Mouse (Mus musculus) kidney, adult 11 months (tissue): Measurements from ENCODE around the gene Scamp5.

ENCODE experiments used
- DNase-seq: peaks from one replicate; pipeline ENCODE4 v3.0.0; 2022

Gene Scamp5

DNA sequence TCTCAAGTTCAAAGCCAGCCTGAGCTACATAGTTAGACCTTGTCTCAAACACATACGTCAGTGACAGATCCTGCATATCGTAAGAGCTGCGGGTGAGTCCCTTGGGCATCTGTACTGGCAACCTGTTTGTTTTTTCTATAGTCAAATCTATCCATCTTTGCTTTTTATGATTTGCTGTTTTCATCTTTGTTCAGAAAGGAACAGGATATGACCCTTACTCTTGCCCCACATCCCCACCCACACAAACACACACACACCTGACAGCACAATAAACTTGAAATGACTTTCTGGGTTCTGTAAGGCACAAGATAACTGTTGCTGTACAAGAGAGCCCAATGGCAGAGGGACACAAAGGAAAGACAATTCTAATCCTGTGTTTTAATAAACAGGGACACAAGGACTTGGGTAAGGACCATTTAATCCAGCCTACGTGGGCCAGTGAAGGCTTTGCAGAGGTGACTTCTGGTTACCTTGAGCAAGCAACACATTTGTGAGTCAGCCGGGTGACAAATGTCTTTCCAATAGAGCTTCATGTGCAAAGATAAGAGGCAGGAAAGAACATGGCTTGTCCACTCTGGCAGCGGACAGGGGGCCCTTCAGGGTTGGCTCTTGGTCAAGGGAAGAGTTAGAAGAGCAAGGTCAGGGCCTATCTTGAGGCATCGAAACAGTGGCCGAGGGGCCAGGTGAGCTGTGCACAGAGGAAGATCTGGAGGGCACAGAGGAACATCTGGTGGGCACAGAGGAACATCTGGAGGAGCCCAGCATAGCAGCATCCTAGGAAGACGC, 60.5 kb downstream of the Scamp5 start:
- DNase-seq: no peak

- no peak for DNase-seq
Observed at GRCm38 (mm10) chr9:57406395-57406794, 61.5 kb downstream of the Scamp5 start.

GRCm38 (mm10) chr9:57404036-57404435, 63.8 kb downstream of the Scamp5 start:
- no peak for DNase-seq

- DNase-seq: no peak
Observed at GRCm38 (mm10) chr9:57402318-57403251, 65.3 kb downstream of the Scamp5 start.

DNA sequence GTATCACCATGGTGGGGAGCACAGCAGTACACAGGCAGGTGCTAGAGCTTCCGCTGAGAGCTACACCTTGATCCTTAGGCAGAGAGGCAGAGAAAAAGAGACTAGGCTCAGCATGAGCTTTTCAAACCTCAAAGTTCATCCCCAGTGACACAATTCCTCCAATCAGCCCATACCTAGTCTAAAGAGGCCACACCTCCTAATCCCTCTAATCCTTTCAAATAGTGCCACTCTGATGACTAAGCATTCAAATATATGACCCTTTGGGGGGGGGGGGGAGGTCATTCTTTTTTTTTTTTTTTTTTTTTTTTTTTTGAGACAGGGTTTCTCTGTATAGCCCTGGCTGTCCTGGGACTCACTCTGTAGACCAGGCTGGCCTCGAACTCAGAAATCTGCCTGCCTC, 69.1 kb downstream of the Scamp5 start:
- DNase-seq: no peak

DNA sequence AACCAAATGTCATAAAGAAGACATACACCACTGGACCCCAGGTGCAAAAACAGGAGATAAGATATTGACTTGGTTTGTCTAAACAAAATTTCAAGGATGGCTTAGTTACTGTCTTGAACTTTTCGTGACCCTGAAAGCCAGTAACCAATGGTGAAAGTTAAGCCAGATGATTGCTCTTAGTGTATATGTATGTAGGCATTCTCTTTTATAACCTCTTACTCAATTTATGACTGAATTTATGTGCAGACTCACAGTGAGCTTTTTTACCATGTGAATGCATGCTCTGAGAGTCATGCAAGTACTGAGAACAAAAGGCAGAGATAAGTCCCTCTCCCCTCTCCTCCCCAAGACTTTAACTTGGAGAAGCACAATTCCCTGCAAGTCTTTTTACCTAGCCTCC, 75.0 kb downstream of the Scamp5 start:
- no peak for DNase-seq
